Mouse (Mus musculus) ES-Bruce4 (cell line): ENCODE measurements around the gene Snx3. TPM values are rescaled to one million over a fixed set of nuclear protein-coding genes. Genes with fewer than 3 reads are reported as not detected.

Source experiments
- H3K27ac ChIP-seq: 2 replicates; pipeline ENCODE4 v1.5.1; 2012; ENCODE audit warnings: low read length, inconsistent platforms; ENCODE audit not compliant: insufficient read depth
- H3K27me3 ChIP-seq: 2 replicates; pipeline ENCODE4 v1.6.1; 2012; ENCODE audit warnings: mild to moderate bottlenecking, low read length, inconsistent platforms; ENCODE audit not compliant: control insufficient read depth, poor library complexity, insufficient read depth, severe bottlenecking
- H3K36me3 ChIP-seq: 2 replicates; pipeline ENCODE4 v1.6.1; 2012; ENCODE audit warnings: inconsistent platforms, mild to moderate bottlenecking, low read length, moderate library complexity; ENCODE audit not compliant: control insufficient read depth, poor library complexity, insufficient read depth, severe bottlenecking
- H3K4me1 ChIP-seq: one replicate; pipeline ENCODE4 v1.8.1; 2011; ENCODE audit warnings: low read length; ENCODE audit not compliant: control insufficient read depth, insufficient read depth
- H3K4me3 ChIP-seq: 2 replicates; pipeline ENCODE4 v1.5.1; 2011; ENCODE audit warnings: low read depth, mild to moderate bottlenecking, low read length
- H3K9ac ChIP-seq: 2 replicates; pipeline ENCODE4 v1.6.1; 2012; ENCODE audit warnings: low read depth, mild to moderate bottlenecking, inconsistent platforms; ENCODE audit not compliant: poor library complexity, severe bottlenecking
- H3K9me3 ChIP-seq: replicated peaks from 2 replicates; pipeline ENCODE4 v1.6.1; 2012; ENCODE audit warnings: mild to moderate bottlenecking, low read length, inconsistent platforms; ENCODE audit not compliant: control insufficient read depth, poor library complexity, insufficient read depth, severe bottlenecking
- CTCF ChIP-seq: IDR thresholded peaks from one replicate; pipeline ENCODE4 v1.8.1; 2011; ENCODE audit warnings: low read depth, low read length
- EP300 ChIP-seq: IDR thresholded peaks from 2 replicates; pipeline ENCODE4 v1.6.1; 2011; ENCODE audit warnings: low read depth, low read length; ENCODE audit not compliant: insufficient read depth
- POLR2A ChIP-seq: IDR thresholded peaks from one replicate; pipeline ENCODE4 v1.8.1; 2011; ENCODE audit warnings: low read length; ENCODE audit not compliant: insufficient read depth
- polyA plus RNA-seq: library from polyadenylated mRNA; stranded (reverse); fragments of >200 nt; gene quantifications from 2 replicates; pipeline ENCODE4 v1.2.4, GENCODE M21; 2011; ENCODE audit warnings: low read depth; ENCODE audit not compliant: missing spikeins, insufficient read depth, insufficient read length

Gene Snx3
- polyA plus RNA-seq, 1 experiment = 190 TPM

DNA sequence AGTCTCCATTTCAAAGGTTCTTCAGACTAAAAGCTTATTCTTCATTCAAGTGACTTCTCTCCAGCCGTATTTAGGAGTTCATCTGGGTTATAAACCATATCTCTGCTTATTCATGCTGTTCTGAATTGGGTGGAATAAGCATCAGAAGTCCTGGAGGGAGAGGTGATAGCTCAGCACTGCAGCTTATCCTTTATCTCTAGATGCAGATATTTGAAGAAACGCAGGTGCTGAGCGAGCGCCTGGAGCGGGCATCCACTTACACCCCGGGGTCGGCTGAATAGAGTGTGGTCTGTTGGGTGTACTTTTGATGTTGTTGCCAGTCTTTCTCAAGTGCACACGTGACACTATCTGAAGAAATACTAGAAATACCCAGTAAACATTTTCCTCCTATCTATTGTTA, 16.5 kb downstream of the Snx3 start:
- H3K36me3 ChIP-seq = no peaks in the 10 kb centered on the region; the same call in none of the 2 replicates
- H3K27me3 ChIP-seq = no peaks in the 10 kb centered on the region
- H3K4me3 ChIP-seq = no peak overlapping the region
- no peak overlapping the region for H3K27ac ChIP-seq
- H3K4me1 ChIP-seq = no peaks in the 10 kb centered on the region
- no peak overlapping the region for H3K9ac ChIP-seq
- peaks cover 14% of the 10 kb centered on the region for H3K9me3 ChIP-seq
- no peak for TF ChIP-seq CTCF
- TF ChIP-seq POLR2A = no peak
- no peak for TF ChIP-seq EP300

- TF ChIP-seq EP300 (no peak), CTCF (no peak), POLR2A (no peak)
- Histone ChIP-seq H3K9me3 (no peaks in the 10 kb centered on the region), H3K4me3 (no peak overlapping the region), H3K9ac (no peak overlapping the region), H3K27ac (no peak overlapping the region), H3K4me1 (no peaks in the 10 kb centered on the region), H3K27me3 (no peaks in the 10 kb centered on the region), H3K36me3 (peaks cover 11% of the 10 kb centered on the region)
These were observed 19.6 kb downstream of the Snx3 start for GRCm38 (mm10) chr10:42521315-42521981.

DNA sequence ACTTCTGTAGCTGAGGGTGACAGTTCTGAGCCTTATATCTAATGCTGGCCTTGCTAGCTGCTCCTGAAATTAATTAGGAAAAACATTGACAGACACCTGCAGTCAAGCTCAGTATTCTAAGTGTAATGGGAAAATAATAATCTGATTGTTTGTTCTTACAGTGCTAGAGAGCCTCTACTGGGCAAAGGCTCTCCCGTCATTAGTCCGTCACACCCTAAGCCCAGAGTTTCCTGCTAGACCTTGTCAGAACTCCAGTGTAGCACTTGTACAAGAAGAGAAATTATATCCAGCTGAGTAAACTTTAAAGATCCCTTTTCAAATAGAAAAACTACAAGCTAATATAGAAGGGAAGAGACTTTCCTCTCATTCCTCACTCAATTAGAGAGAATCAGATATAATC, 21.1 kb downstream of the Snx3 start:
- peaks cover 17% of the 10 kb centered on the region for H3K36me3 ChIP-seq
- no peaks in the 10 kb centered on the region for H3K27me3 ChIP-seq
- no peak overlapping the region for H3K9ac ChIP-seq
- H3K27ac ChIP-seq = no peak overlapping the region
- no peak overlapping the region for H3K4me3 ChIP-seq
- TF ChIP-seq POLR2A = no peak
- no peaks in the 10 kb centered on the region for H3K9me3 ChIP-seq
- no peaks in the 10 kb centered on the region for H3K4me1 ChIP-seq

GRCm38 (mm10) chr10:42523556-42524162, 21.8 kb downstream of the Snx3 start:
- no peak for TF ChIP-seq EP300
- no peak for TF ChIP-seq POLR2A
- no peak for TF ChIP-seq CTCF
- Histone ChIP-seq H3K36me3 (peaks cover 21% of the 10 kb centered on the region), H3K4me1 (no peaks in the 10 kb centered on the region), H3K4me3 (no peak overlapping the region), H3K9me3 (no peaks in the 10 kb centered on the region), H3K27me3 (no peaks in the 10 kb centered on the region), H3K9ac (no peak overlapping the region), H3K27ac (no peak overlapping the region)

DNA sequence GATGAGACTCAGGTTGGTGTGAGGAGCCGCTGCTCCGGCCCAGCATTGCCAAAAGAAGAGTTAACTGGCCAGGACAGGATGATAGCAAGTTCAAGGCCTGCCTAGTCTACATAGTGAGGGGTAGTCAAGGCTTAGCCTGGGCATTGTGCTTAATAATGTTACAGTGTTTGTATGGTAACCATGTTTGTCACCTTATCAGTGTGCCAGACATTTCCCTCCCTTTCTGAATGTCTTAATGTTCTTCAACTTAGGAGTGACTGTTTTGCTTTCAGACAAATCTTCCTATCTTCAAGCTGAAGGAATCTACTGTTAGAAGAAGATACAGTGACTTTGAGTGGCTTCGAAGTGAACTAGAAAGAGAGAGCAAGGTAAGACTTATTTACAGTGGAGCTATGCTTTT, 23.9 kb downstream of the Snx3 start:
- peaks cover 26% of the 10 kb centered on the region for H3K36me3 ChIP-seq
- H3K27me3 ChIP-seq = no peaks in the 10 kb centered on the region
- TF ChIP-seq EP300 (no peak), CTCF (no peak), POLR2A (no peak)

DNA sequence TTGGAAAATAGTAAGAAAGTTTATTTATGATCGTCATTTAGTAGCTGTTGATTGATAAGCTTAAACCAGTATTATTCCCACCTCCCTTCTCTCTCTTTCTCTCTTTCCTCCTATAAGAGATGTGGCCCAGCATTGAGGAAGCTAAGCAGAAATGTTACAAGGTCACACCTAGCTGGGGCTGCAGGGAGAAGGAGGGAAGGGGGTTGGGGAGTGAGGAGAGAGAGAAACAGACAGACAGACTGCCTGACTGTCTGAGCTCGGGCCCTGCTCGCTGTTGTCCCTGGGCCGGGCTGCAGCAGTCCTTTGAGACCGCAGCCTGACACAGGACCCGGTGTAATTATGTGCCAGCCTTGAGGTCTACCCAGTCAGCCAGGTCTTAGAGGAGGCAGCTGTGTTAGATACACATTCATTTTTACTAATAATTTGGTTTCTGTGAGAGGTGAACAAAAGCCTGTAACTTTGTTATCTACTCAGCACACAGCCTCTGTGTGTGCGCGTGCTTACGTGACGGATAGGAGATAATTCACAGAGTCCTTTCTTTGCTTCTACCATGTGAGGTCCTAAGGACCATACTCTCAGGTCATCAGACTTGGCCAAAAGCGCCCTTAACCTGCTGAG, 32.1 kb downstream of the Snx3 start:
- H3K36me3 ChIP-seq = peaks cover 14% of the 10 kb centered on the region; the same call in 1 of the 2 replicates
- H3K27ac ChIP-seq = no peak overlapping the region
- no peaks in the 10 kb centered on the region for H3K4me1 ChIP-seq
- H3K9me3 ChIP-seq = no peaks in the 10 kb centered on the region
- TF ChIP-seq EP300 = no peak
- TF ChIP-seq CTCF = no peak
- TF ChIP-seq POLR2A = no peak
- no peaks in the 10 kb centered on the region for H3K27me3 ChIP-seq
- no peak overlapping the region for H3K9ac ChIP-seq
- no peak overlapping the region for H3K4me3 ChIP-seq

More for the DNA sequence above, 23.9 kb downstream of the Snx3 start:
- Histone ChIP-seq H3K9ac (no peak overlapping the region), H3K27ac (no peak overlapping the region), H3K4me3 (no peak overlapping the region), H3K9me3 (no peaks in the 10 kb centered on the region), H3K4me1 (no peaks in the 10 kb centered on the region)
